Mouse (Mus musculus): ENCODE data around the gene Ccdc159. TPM values are rescaled to one million over a fixed set of nuclear protein-coding genes. Genes with fewer than 3 reads are reported as not detected.
A peak's percentile ranks its signal among the peaks of the same experiment; 100 is the strongest.

Gene Ccdc159
- polyA plus RNA-seq, 1 experiment, result not detected

GRCm38 (mm10) chr9:21950322-21950721, 23.1 kb downstream of the Ccdc159 start:
- no peak overlapping the region for H3K27ac ChIP-seq (ENCODE audit: control insufficient read depth, insufficient read depth, low read depth, low read length, poor library complexity)
- TF ChIP-seq POLR2A (IDR thresholded peaks at IDR 0.05; ENCODE audit: borderline replicate concordance, control insufficient read depth, low read depth, low read length) (no peak), CTCF (IDR thresholded peaks at IDR 0.05; ENCODE audit: control insufficient read depth, insufficient read depth, low read length) (peak; percentile 51)
- no peaks in the 10 kb centered on the region; the same call in 1 of the 2 replicates for H3K4me1 ChIP-seq (ENCODE audit: control insufficient read depth, insufficient read depth, low read length)
- WGBS, result 11% methylated on average over 11 of the region's 11 CpGs
- no peak overlapping the region for H3K4me3 ChIP-seq (replicated peaks; ENCODE audit: control insufficient read depth, low read depth, low read length)

- no peak overlapping the region for H3K4me3 ChIP-seq (replicated peaks; ENCODE audit: control insufficient read depth, low read depth, low read length)
- TF ChIP-seq CTCF (IDR thresholded peaks at IDR 0.05; ENCODE audit: control insufficient read depth, insufficient read depth, low read length) (peak; percentile 45), POLR2A (IDR thresholded peaks at IDR 0.05; ENCODE audit: borderline replicate concordance, control insufficient read depth, low read depth, low read length) (no peak)
These were observed 24.7 kb downstream of the Ccdc159 start for GRCm38 (mm10) chr9:21951977-21952376.

GRCm38 (mm10) chr9:21953600-21953999, 26.3 kb downstream of the Ccdc159 start:
- H3K4me3 ChIP-seq (replicated peaks; ENCODE audit: control insufficient read depth, low read depth, low read length), result no peak overlapping the region
- H3K4me1 ChIP-seq (ENCODE audit: control insufficient read depth, insufficient read depth, low read length), result no peaks in the 10 kb centered on the region; the same call in 1 of the 2 replicates
- no peak overlapping the region for H3K27ac ChIP-seq (ENCODE audit: control insufficient read depth, insufficient read depth, low read depth, low read length, poor library complexity)
- 26% methylated on average over 3 of the region's 3 CpGs for WGBS
- TF ChIP-seq CTCF (IDR thresholded peaks at IDR 0.05; ENCODE audit: control insufficient read depth, insufficient read depth, low read length), result no peak
- no peak for TF ChIP-seq POLR2A (IDR thresholded peaks at IDR 0.05; ENCODE audit: borderline replicate concordance, control insufficient read depth, low read depth, low read length)

More at GRCm38 (mm10) chr9:21951977-21952376, 24.7 kb downstream of the Ccdc159 start:
- no peaks in the 10 kb centered on the region; the same call in 1 of the 2 replicates for H3K4me1 ChIP-seq (ENCODE audit: control insufficient read depth, insufficient read depth, low read length)
- WGBS, result 73% methylated on average over 3 of the region's 3 CpGs
- H3K27ac ChIP-seq (ENCODE audit: control insufficient read depth, insufficient read depth, low read depth, low read length, poor library complexity), result no peak overlapping the region

- Histone ChIP-seq H3K4me1 (ENCODE audit: control insufficient read depth, insufficient read depth, low read length) (no peaks in the 10 kb centered on the region; the same call in 1 of the 2 replicates), H3K4me3 (replicated peaks; ENCODE audit: control insufficient read depth, low read depth, low read length) (no peak overlapping the region), H3K27ac (ENCODE audit: control insufficient read depth, insufficient read depth, low read depth, low read length, poor library complexity) (no peak overlapping the region)
- 70% methylated on average over 3 of the region's 3 CpGs for WGBS
- TF ChIP-seq POLR2A (IDR thresholded peaks at IDR 0.05; ENCODE audit: borderline replicate concordance, control insufficient read depth, low read depth, low read length) (no peak), CTCF (IDR thresholded peaks at IDR 0.05; ENCODE audit: control insufficient read depth, insufficient read depth, low read length) (no peak)
These were observed 27.4 kb downstream of the Ccdc159 start for GRCm38 (mm10) chr9:21954635-21955034.

- no peak for TF ChIP-seq POLR2A (IDR thresholded peaks at IDR 0.05; ENCODE audit: borderline replicate concordance, control insufficient read depth, low read depth, low read length)
- peak; percentile 45 for TF ChIP-seq CTCF (IDR thresholded peaks at IDR 0.05; ENCODE audit: control insufficient read depth, insufficient read depth, low read length)
- peak overlapping the region; percentile 72 for H3K4me3 ChIP-seq (replicated peaks; ENCODE audit: control insufficient read depth, low read depth, low read length)
- under 1% methylated on average over 18 of the region's 18 CpGs for WGBS
- no peaks in the 10 kb centered on the region; the same call in 1 of the 2 replicates for H3K4me1 ChIP-seq (ENCODE audit: control insufficient read depth, insufficient read depth, low read length)
- peak overlapping the region; percentile 31 for H3K27ac ChIP-seq (ENCODE audit: control insufficient read depth, insufficient read depth, low read depth, low read length, poor library complexity)
These were observed 27.9 kb downstream of the Ccdc159 start for GRCm38 (mm10) chr9:21955225-21955569.

GRCm38 (mm10) chr9:21955570-21956281, 28.5 kb downstream of the Ccdc159 start, which contains the start of gene Swsap1:
Gene Swsap1, plus strand, starts transcription at chr9:21955755.
- TF ChIP-seq CTCF (IDR thresholded peaks at IDR 0.05; ENCODE audit: control insufficient read depth, insufficient read depth, low read length), result no peak
- TF ChIP-seq POLR2A (IDR thresholded peaks at IDR 0.05; ENCODE audit: borderline replicate concordance, control insufficient read depth, low read depth, low read length), result peak; percentile 58
- Histone ChIP-seq H3K27ac (ENCODE audit: control insufficient read depth, insufficient read depth, low read depth, low read length, poor library complexity) (peak within 1 kb of the TSS; percentile 90), H3K4me3 (replicated peaks; ENCODE audit: control insufficient read depth, low read depth, low read length) (peak within 1 kb of the TSS; percentile 72), H3K4me1 (ENCODE audit: control insufficient read depth, insufficient read depth, low read length) (no peaks in the 10 kb centered on the region; the same call in 1 of the 2 replicates)
- 0% methylated on average over 54 of the region's 54 CpGs for WGBS

- 83% methylated on average over 5 of the region's 5 CpGs for WGBS
- TF ChIP-seq CTCF (IDR thresholded peaks at IDR 0.05; ENCODE audit: control insufficient read depth, insufficient read depth, low read length) (no peak), POLR2A (IDR thresholded peaks at IDR 0.05; ENCODE audit: borderline replicate concordance, control insufficient read depth, low read depth, low read length) (no peak)
- H3K4me1 ChIP-seq (ENCODE audit: control insufficient read depth, insufficient read depth, low read length), result no peaks in the 10 kb centered on the region; the same call in 1 of the 2 replicates
- no peak overlapping the region for H3K27ac ChIP-seq (ENCODE audit: control insufficient read depth, insufficient read depth, low read depth, low read length, poor library complexity)
- no peak overlapping the region for H3K4me3 ChIP-seq (replicated peaks; ENCODE audit: control insufficient read depth, low read depth, low read length)
These were observed 31.1 kb downstream of the Ccdc159 start for GRCm38 (mm10) chr9:21958372-21958771.

- H3K27ac ChIP-seq (ENCODE audit: control insufficient read depth, insufficient read depth, low read depth, low read length, poor library complexity), result no peak overlapping the region; the same call in 1 of the 2 replicates
- no peak for TF ChIP-seq POLR2A (IDR thresholded peaks at IDR 0.05; ENCODE audit: borderline replicate concordance, control insufficient read depth, low read depth, low read length)
- TF ChIP-seq CTCF (IDR thresholded peaks at IDR 0.05; ENCODE audit: control insufficient read depth, insufficient read depth, low read length), result no peak
- H3K4me3 ChIP-seq (replicated peaks; ENCODE audit: control insufficient read depth, low read depth, low read length), result no peak overlapping the region
- WGBS, result 94% methylated on average over 7 of the region's 7 CpGs
- H3K4me1 ChIP-seq (ENCODE audit: control insufficient read depth, insufficient read depth, low read length), result no peaks in the 10 kb centered on the region; the same call in 1 of the 2 replicates
These were observed 32.0 kb downstream of the Ccdc159 start for GRCm38 (mm10) chr9:21959244-21959643.
